Mouse (Mus musculus) gastrocnemius, postnatal 4 days (tissue): ENCODE measurements around the gene Cdh15. TPM values are rescaled to one million over a fixed set of nuclear protein-coding genes. Genes with fewer than 3 reads are reported as not detected.
A peak's percentile ranks its signal among the peaks of the same experiment; 100 is the strongest.

Source experiments
- DNase-seq, 2 experiments: peaks; one replicate each; pipeline ENCODE4 v3.0.0; 2021 to 2022; ENCODE audit warnings: low spot score in 2 of 2, mixed read lengths in 2 of 2
- total RNA-seq, 2 experiments: library from RNA; stranded (reverse); gene quantifications; 2 replicates each; pipeline ENCODE4 v1.2.3; 2021

Gene Cdh15
- total RNA-seq, 2 experiments from 2014 or later: 54.8 to 65.3 TPM

GRCm38 (mm10) chr8:122836199-122836598 is 11.6 kb upstream of the Cdh15 start:
- no peak for DNase-seq

GRCm38 (mm10) chr8:122836696-122837095 is 11.1 kb upstream of the Cdh15 start:
- DNase-seq: no peak

GRCm38 (mm10) chr8:122844161-122844560 is 3.6 kb upstream of the Cdh15 start:
- DNase-seq: no peak

- DNase-seq: peak in 1 of 2 experiments; percentile 56
Measured at GRCm38 (mm10) chr8:122845662-122846061, 2.1 kb upstream of the Cdh15 start.

- no peak for DNase-seq
Measured at GRCm38 (mm10) chr8:122849152-122849910, 1.6 kb downstream of the Cdh15 start.

- peak in 1 of 2 experiments; percentile 47 for DNase-seq
Measured at GRCm38 (mm10) chr8:122850641-122851240, 3.0 kb downstream of the Cdh15 start.

- no peak for DNase-seq
Measured at GRCm38 (mm10) chr8:122851692-122852545, 4.2 kb downstream of the Cdh15 start.

- DNase-seq: no peak
Measured at GRCm38 (mm10) chr8:122852546-122852905, 4.8 kb downstream of the Cdh15 start.

GRCm38 (mm10) chr8:122853340-122853771 is 5.6 kb downstream of the Cdh15 start:
- peak in 1 of 2 experiments; percentile 57 for DNase-seq

- DNase-seq: no peak
Measured at GRCm38 (mm10) chr8:122854388-122854787, 6.6 kb downstream of the Cdh15 start.

- no peak for DNase-seq
Measured at GRCm38 (mm10) chr8:122855123-122855522, 7.4 kb downstream of the Cdh15 start.

GRCm38 (mm10) chr8:122856288-122856687 is 8.5 kb downstream of the Cdh15 start:
- no peak for DNase-seq

- no peak for DNase-seq
Measured at GRCm38 (mm10) chr8:122859843-122860242, 12.1 kb downstream of the Cdh15 start.

- DNase-seq: no peak
Measured at GRCm38 (mm10) chr8:122864719-122865129, 17.0 kb downstream of the Cdh15 start.

GRCm38 (mm10) chr8:122865441-122865840 is 17.7 kb downstream of the Cdh15 start:
- DNase-seq: no peak

GRCm38 (mm10) chr8:122866231-122866630 is 18.5 kb downstream of the Cdh15 start:
- no peak for DNase-seq

- no peak for DNase-seq
Measured at GRCm38 (mm10) chr8:122867982-122868381, 20.2 kb downstream of the Cdh15 start.

- DNase-seq: peak in 1 of 2 experiments; percentile 58
Measured at GRCm38 (mm10) chr8:122870377-122870863, 22.7 kb downstream of the Cdh15 start.

- DNase-seq: no peak
Measured at GRCm38 (mm10) chr8:122871663-122872062, 23.9 kb downstream of the Cdh15 start.

- DNase-seq: no peak
Measured at GRCm38 (mm10) chr8:122873171-122873570, 25.4 kb downstream of the Cdh15 start.

- DNase-seq: no peak
Measured at GRCm38 (mm10) chr8:122875186-122875585, 27.4 kb downstream of the Cdh15 start.

GRCm38 (mm10) chr8:122878231-122878630 is 30.5 kb downstream of the Cdh15 start:
- no peak for DNase-seq
